Mouse (Mus musculus): Measurements from ENCODE around the gene Magee1. TPM values are rescaled to one million over a fixed set of nuclear protein-coding genes. Genes with fewer than 3 reads are reported as not detected.
A peak's percentile ranks its signal among the peaks of the same experiment; 100 is the strongest.
"Not testable (repeated sequence)": the region's sequence is repeated elsewhere in the genome, so short reads cannot be mapped to it uniquely, and the experiment has no call there.

The Magee1 gene
- total RNA-seq (2017), result 0.74 and 1.3 TPM in 2 replicates

GRCm38 (mm10) chrX:105120275-105121226, at the start of gene Magee1:
Gene Magee1 (plus strand): TSS chrX:105120378.
- 0 out of 2 replicates have a peak, but pooled peaks have one; percentile 16 for ATAC-seq (ENCODE audit: extremely low read depth, insufficient number of reproducible peaks, low FRiP score, poor library complexity, severe bottlenecking)

GRCm38 (mm10) chrX:105079151-105079550, 41.0 kb upstream of the Magee1 start:
- ATAC-seq (ENCODE audit: extremely low read depth, insufficient number of reproducible peaks, low FRiP score, poor library complexity, severe bottlenecking), result no peak

- peak; percentile 100 for ATAC-seq (ENCODE audit: extremely low read depth, insufficient number of reproducible peaks, low FRiP score, poor library complexity, severe bottlenecking)
These were observed 40.5 kb upstream of the Magee1 start, which contains the start of gene Pbdc1 for GRCm38 (mm10) chrX:105079615-105080092. Gene Pbdc1 (plus strand): TSS chrX:105079756.

- ATAC-seq (ENCODE audit: extremely low read depth, insufficient number of reproducible peaks, low FRiP score, poor library complexity, severe bottlenecking), result no peak
These were observed 40.1 kb upstream of the Magee1 start for GRCm38 (mm10) chrX:105080096-105080495.

- not testable (repeated sequence) for ATAC-seq (ENCODE audit: extremely low read depth, insufficient number of reproducible peaks, low FRiP score, poor library complexity, severe bottlenecking)
These were observed 37.2 kb upstream of the Magee1 start for GRCm38 (mm10) chrX:105083013-105083412.

GRCm38 (mm10) chrX:105104175-105104574, 16.0 kb upstream of the Magee1 start:
- 0 out of 2 replicates have a peak, but pooled peaks have one; percentile 56 for ATAC-seq (ENCODE audit: extremely low read depth, insufficient number of reproducible peaks, low FRiP score, poor library complexity, severe bottlenecking)

GRCm38 (mm10) chrX:105114994-105115393, 5.2 kb upstream of the Magee1 start:
- no peak for ATAC-seq (ENCODE audit: extremely low read depth, insufficient number of reproducible peaks, low FRiP score, poor library complexity, severe bottlenecking)

GRCm38 (mm10) chrX:105121227-105121865, 1.2 kb downstream of the Magee1 start:
- peak; percentile 77 for ATAC-seq (ENCODE audit: extremely low read depth, insufficient number of reproducible peaks, low FRiP score, poor library complexity, severe bottlenecking)

- no peak for ATAC-seq (ENCODE audit: extremely low read depth, insufficient number of reproducible peaks, low FRiP score, poor library complexity, severe bottlenecking)
These were observed 4.7 kb downstream of the Magee1 start for GRCm38 (mm10) chrX:105124903-105125302.

GRCm38 (mm10) chrX:105151872-105152461, 31.8 kb downstream of the Magee1 start:
- ATAC-seq (ENCODE audit: extremely low read depth, insufficient number of reproducible peaks, low FRiP score, poor library complexity, severe bottlenecking), result no peak

- ATAC-seq (ENCODE audit: extremely low read depth, insufficient number of reproducible peaks, low FRiP score, poor library complexity, severe bottlenecking), result not testable (repeated sequence)
These were observed 44.8 kb downstream of the Magee1 start for GRCm38 (mm10) chrX:105165007-105165406.

- no peak for ATAC-seq (ENCODE audit: extremely low read depth, insufficient number of reproducible peaks, low FRiP score, poor library complexity, severe bottlenecking)
These were observed 47.0 kb downstream of the Magee1 start for GRCm38 (mm10) chrX:105167217-105167616.

Other genes with a start within 250 kb of the Magee1 start
- 18.5 and 20.4 TPM in 2 replicates for gene Pbdc1, start 40.6 kb upstream of the Magee1 start, total RNA-seq (2017)

Measured in neutrophil, adult 5-6 weeks (primary cell).